Mouse (Mus musculus) heart, embryonic 12.5 days (tissue): Measurements from ENCODE around the gene Tomm40. TPM values are rescaled to one million over a fixed set of nuclear protein-coding genes. Genes with fewer than 3 reads are reported as not detected.

ENCODE experiments used
- ATAC-seq: fragments of 200-750 bp; cut with Nextera tagmentation; 2 replicates; pipeline ENCODE4 v1.8.0; 2017; ENCODE audit warnings: moderate TSS enrichment, moderate library complexity; ENCODE audit not compliant: insufficient number of reproducible peaks, low FRiP score
- H3K27ac ChIP-seq: fragments of 300-500 bp; sonication (generic); 2 replicates; pipeline ENCODE4 v1.5.1; 2016; ENCODE audit warnings: mild to moderate bottlenecking, moderate library complexity; ENCODE audit not compliant: poor library complexity, severe bottlenecking
- H3K27me3 ChIP-seq: fragments of 300-500 bp; sonication (generic); replicated peaks from 2 replicates; pipeline ENCODE4 v1.6.1; 2016; ENCODE audit warnings: mild to moderate bottlenecking, moderate library complexity
- H3K36me3 ChIP-seq: fragments of 300-500 bp; sonication (generic); 2 replicates; pipeline ENCODE4 v1.6.1; 2016; ENCODE audit warnings: mild to moderate bottlenecking, moderate library complexity
- H3K4me1 ChIP-seq: fragments of 300-500 bp; sonication (generic); replicated peaks from 2 replicates; pipeline ENCODE4 v1.6.1; 2016; ENCODE audit warnings: mild to moderate bottlenecking
- H3K4me2 ChIP-seq: fragments of 300-500 bp; sonication (generic); 2 replicates; pipeline ENCODE4 v1.6.1; 2016; ENCODE audit warnings: mild to moderate bottlenecking, moderate library complexity
- H3K4me3 ChIP-seq: fragments of 300-500 bp; sonication (generic); 2 replicates; pipeline ENCODE4 v1.5.1; 2016; ENCODE audit warnings: mild to moderate bottlenecking
- H3K9ac ChIP-seq: fragments of 300-500 bp; sonication (generic); 2 replicates; pipeline ENCODE4 v1.6.1; 2016; ENCODE audit warnings: mild to moderate bottlenecking, moderate library complexity
- H3K9me3 ChIP-seq: fragments of 300-500 bp; sonication (generic); replicated peaks from 2 replicates; pipeline ENCODE4 v1.6.1; 2016; ENCODE audit warnings: mild to moderate bottlenecking, moderate library complexity
- WGBS: fragments of 180-500 bp; shearing (Covaris S2); methylation state at CpG from one replicate; pipeline ENCODE4 v1.1.7; 2016; 5-methylcytosine and 5-hydroxymethylcytosine counted together
- polyA plus RNA-seq: library from polyadenylated mRNA; unstranded; fragments of >200 nt; fragmentation: Nextera tagmentation; extraction: Ambion mirVana; gene quantifications from 2 replicates; pipeline ENCODE4 v1.2.1, GENCODE M21; 2016

Gene Tomm40
- polyA plus RNA-seq, 1 experiment from 2014 or later = 160 TPM

- H3K27ac ChIP-seq = no peak overlapping the region
- H3K9ac ChIP-seq = no peak overlapping the region
- 64% methylated on average over 2 of the region's 2 CpGs for WGBS
- peaks cover 27% of the 10 kb centered on the region for H3K4me1 ChIP-seq
- no peaks in the 10 kb centered on the region for H3K27me3 ChIP-seq
- H3K36me3 ChIP-seq = peaks cover under 1% of the 10 kb centered on the region; the same call in 1 of the 2 replicates
- no peak overlapping the region for H3K4me3 ChIP-seq
- no peak for ATAC-seq
- no peaks in the 10 kb centered on the region for H3K9me3 ChIP-seq
- no peak overlapping the region for H3K4me2 ChIP-seq
Measured at GRCm38 (mm10) chr7:19667434-19667833, 47.8 kb downstream of the Tomm40 start.

GRCm38 (mm10) chr7:19666750-19667149 lies 48.5 kb downstream of the Tomm40 start:
- H3K9me3 ChIP-seq = no peaks in the 10 kb centered on the region
- ATAC-seq = no peak
- peaks cover 7% of the 10 kb centered on the region; the same call in 1 of the 2 replicates for H3K36me3 ChIP-seq
- no peaks in the 10 kb centered on the region for H3K27me3 ChIP-seq
- H3K9ac ChIP-seq = no peak overlapping the region
- H3K27ac ChIP-seq = no peak overlapping the region
- H3K4me3 ChIP-seq = no peak overlapping the region
- H3K4me2 ChIP-seq = no peak overlapping the region
- peaks cover 34% of the 10 kb centered on the region for H3K4me1 ChIP-seq
- 61% methylated on average over 3 of the region's 3 CpGs for WGBS

- Histone ChIP-seq H3K9me3 (no peaks in the 10 kb centered on the region), H3K27me3 (no peaks in the 10 kb centered on the region), H3K4me1 (peaks cover 34% of the 10 kb centered on the region), H3K36me3 (peaks cover 9% of the 10 kb centered on the region; the same call in 1 of the 2 replicates), H3K9ac (peak within 1 kb of the TSS; percentile 98), H3K4me3 (peak within 1 kb of the TSS; percentile 89), H3K27ac (peak within 1 kb of the TSS; percentile 91), H3K4me2 (peak within 1 kb of the TSS; percentile 92)
- WGBS = under 1% methylated on average over 60 of the region's 63 CpGs
- ATAC-seq = peak; percentile 93
Measured at GRCm38 (mm10) chr7:19664955-19665841, 50.0 kb downstream of the Tomm40 start, which contains the start of gene Clptm1. TSS of gene Clptm1 (minus strand) at chr7:19665033.

- Histone ChIP-seq H3K27ac (peak overlapping the region; percentile 46), H3K4me3 (peak overlapping the region; percentile 89), H3K9me3 (no peaks in the 10 kb centered on the region), H3K27me3 (no peaks in the 10 kb centered on the region), H3K4me1 (peaks cover 34% of the 10 kb centered on the region), H3K4me2 (peak overlapping the region; percentile 92), H3K9ac (peak overlapping the region; percentile 98), H3K36me3 (peaks cover 14% of the 10 kb centered on the region; the same call in 1 of the 2 replicates)
- ATAC-seq = peak; percentile 27
- under 1% methylated on average over 37 of the region's 37 CpGs for WGBS
Measured at GRCm38 (mm10) chr7:19664455-19664954, 50.7 kb downstream of the Tomm40 start.

GRCm38 (mm10) chr7:19663940-19664339 lies 51.3 kb downstream of the Tomm40 start:
- Histone ChIP-seq H3K36me3 (peaks cover 14% of the 10 kb centered on the region; the same call in 1 of the 2 replicates), H3K27ac (0 out of 2 replicates have a peak overlapping the region, but pooled peaks have one; percentile 46), H3K27me3 (no peaks in the 10 kb centered on the region), H3K4me1 (peaks cover 29% of the 10 kb centered on the region), H3K9me3 (no peaks in the 10 kb centered on the region), H3K4me3 (peak overlapping the region; percentile 89), H3K9ac (peak overlapping the region; percentile 98), H3K4me2 (peak overlapping the region; percentile 92)
- ATAC-seq = no peak
- WGBS = 14% methylated on average over 8 of the region's 8 CpGs

GRCm38 (mm10) chr7:19652614-19653013 lies 62.6 kb downstream of the Tomm40 start:
- no peaks in the 10 kb centered on the region for H3K27me3 ChIP-seq
- H3K9me3 ChIP-seq = no peaks in the 10 kb centered on the region
- no peak overlapping the region for H3K27ac ChIP-seq
- H3K9ac ChIP-seq = no peak overlapping the region
- H3K4me2 ChIP-seq = no peak overlapping the region
- ATAC-seq = no peak
- H3K4me1 ChIP-seq = peaks cover 19% of the 10 kb centered on the region
- WGBS = 61% methylated on average over 2 of the region's 2 CpGs
- H3K36me3 ChIP-seq = peaks cover 82% of the 10 kb centered on the region
- no peak overlapping the region for H3K4me3 ChIP-seq

Other genes starting within 250 kb of the Tomm40 start
- gene Bloc1s3, start 207.1 kb downstream of the Tomm40 start, polyA plus RNA-seq = 2.4 TPM in 2 replicates
- 66.4 and 74.0 TPM in 2 replicates for gene Trappc6a, start 207.0 kb downstream of the Tomm40 start, polyA plus RNA-seq
- gene Nkpd1, start 197.6 kb downstream of the Tomm40 start, polyA plus RNA-seq = 0.08 TPM in 1 of 2 replicates, not detected in the other
- gene Ppp1r37, start 152.4 kb downstream of the Tomm40 start, polyA plus RNA-seq = 26.2 and 26.5 TPM in 2 replicates
- 0.32 and 0.36 TPM in 2 replicates for gene Zfp296, start 138.2 kb downstream of the Tomm40 start, polyA plus RNA-seq
- gene Gemin7, start 137.8 kb downstream of the Tomm40 start, polyA plus RNA-seq = 118 and 121 TPM in 2 replicates
- 37.1 and 40.6 TPM in 2 replicates for gene Clasrp, start 111.0 kb downstream of the Tomm40 start, polyA plus RNA-seq
- gene Relb, start 86.0 kb downstream of the Tomm40 start, polyA plus RNA-seq = 4.6 and 4.7 TPM in 2 replicates
- gene Clptm1, start 50.4 kb downstream of the Tomm40 start, polyA plus RNA-seq = 99.8 and 107 TPM in 2 replicates
- gene Apoc2, start 37.5 kb downstream of the Tomm40 start, polyA plus RNA-seq = 1.6 and 5.4 TPM in 2 replicates
- not detected in 2 replicates for gene Gm44805, start 34.0 kb downstream of the Tomm40 start, polyA plus RNA-seq
- 0.41 TPM in 1 of 2 replicates, not detected in the other for gene Apoc4, start 34.0 kb downstream of the Tomm40 start, polyA plus RNA-seq
- 6.7 and 8.9 TPM in 2 replicates for gene Apoc1, start 22.8 kb downstream of the Tomm40 start, polyA plus RNA-seq
- gene Apoe, start 16.2 kb downstream of the Tomm40 start, polyA plus RNA-seq = 399 and 400 TPM in 2 replicates
- 99.1 and 101 TPM in 2 replicates for gene Nectin2, start 35.0 kb upstream of the Tomm40 start, polyA plus RNA-seq
- 232 and 245 TPM in 2 replicates for gene Bcam, start 55.6 kb upstream of the Tomm40 start, polyA plus RNA-seq
- 0.27 TPM in 1 of 2 replicates, not detected in the other for gene Cblc, start 81.4 kb upstream of the Tomm40 start, polyA plus RNA-seq
- 1.4 and 1.7 TPM in 2 replicates for gene Bcl3, start 107.3 kb upstream of the Tomm40 start, polyA plus RNA-seq
- not detected in 2 replicates for gene Gm19345, start 136.6 kb upstream of the Tomm40 start, polyA plus RNA-seq
- gene Ceacam16, start 145.9 kb upstream of the Tomm40 start, polyA plus RNA-seq = not detected in 2 replicates
- gene Ceacam19, start 172.5 kb upstream of the Tomm40 start, polyA plus RNA-seq = not detected in 2 replicates
- 15.7 and 16.0 TPM in 2 replicates for gene Pvr, start 205.7 kb upstream of the Tomm40 start, polyA plus RNA-seq
- gene Igsf23, start 235.3 kb upstream of the Tomm40 start, polyA plus RNA-seq = 1.0 and 1.2 TPM in 2 replicates
- gene Ceacam20, start 250.0 kb upstream of the Tomm40 start, polyA plus RNA-seq = 0.42 TPM in 1 of 2 replicates, not detected in the other